Mouse (Mus musculus) cortical plate, adult 2 months (tissue): ENCODE measurements at regions not wholly inside any gene's neighbourhood (a gene's known extent, or its start where the extent isn't known, plus 50 kb on each side); places are given as distances from the start of the nearest gene placed in this dataset.

Experiments
- CTCF ChIP-seq: fragments of 200-500 bp; IDR thresholded peaks from 2 replicates; pipeline ENCODE4 v1.5.1; 2011; ENCODE audit warnings: mild to moderate bottlenecking, control low read depth, low read length; ENCODE audit not compliant: insufficient read depth; ENCODE audit errors: extremely low read depth
- POLR2A ChIP-seq: fragments of 200-500 bp; IDR thresholded peaks from 2 replicates; pipeline ENCODE4 v1.6.1; 2011; ENCODE audit warnings: mild to moderate bottlenecking, low read length, control low read depth; ENCODE audit not compliant: insufficient read depth; ENCODE audit errors: extremely low read depth

DNA sequence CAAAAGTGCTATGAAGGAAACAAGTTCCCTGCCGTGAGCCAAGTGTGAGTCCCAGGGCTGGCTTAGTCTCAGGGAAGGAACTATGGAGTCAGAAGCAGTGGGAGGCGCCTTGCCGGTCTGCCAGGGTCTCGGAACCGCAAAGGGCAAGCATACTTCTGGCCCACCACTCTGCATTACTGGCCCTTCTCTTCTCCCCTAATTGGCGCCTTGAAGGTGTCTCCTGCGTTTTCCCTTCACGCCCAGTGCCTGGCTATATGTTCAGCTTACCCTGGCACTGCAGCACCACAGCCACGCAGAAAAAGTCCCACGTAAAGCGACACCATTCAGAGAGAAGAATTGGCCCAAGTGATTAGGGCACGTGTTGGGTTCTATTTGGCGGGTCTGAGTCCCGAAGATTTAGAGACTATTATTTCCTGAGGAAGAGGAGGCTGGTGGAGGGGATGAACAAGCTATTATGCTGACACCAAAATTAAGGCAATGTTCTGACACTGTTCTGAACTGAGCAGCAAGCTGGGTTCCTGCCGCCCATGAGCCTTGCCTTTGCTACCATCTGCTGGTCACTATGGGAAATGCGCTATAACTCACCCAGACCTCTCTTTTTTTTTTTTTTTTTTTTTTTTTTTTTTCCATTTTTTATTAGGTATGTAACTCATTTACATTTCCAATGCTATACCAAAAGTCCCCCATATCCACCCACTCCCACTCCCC is 288.5 kb upstream of the Jmjd1c start:
- TF ChIP-seq POLR2A (no peak), CTCF (peak; percentile 89)
